Mouse (Mus musculus) liver, embryonic 14.5 days (tissue): ENCODE results near the gene Olfr544.

ENCODE experiments used
- CTCF ChIP-seq: IDR thresholded peaks from 2 replicates; pipeline ENCODE4 v1.5.1; 2016; ENCODE audit warnings: antibody characterized with exemption, low read depth, control low read depth
- EP300 ChIP-seq: IDR thresholded peaks from 2 replicates; pipeline ENCODE4 v1.6.1; 2016; ENCODE audit warnings: antibody characterized with exemption, low read depth

DNA sequence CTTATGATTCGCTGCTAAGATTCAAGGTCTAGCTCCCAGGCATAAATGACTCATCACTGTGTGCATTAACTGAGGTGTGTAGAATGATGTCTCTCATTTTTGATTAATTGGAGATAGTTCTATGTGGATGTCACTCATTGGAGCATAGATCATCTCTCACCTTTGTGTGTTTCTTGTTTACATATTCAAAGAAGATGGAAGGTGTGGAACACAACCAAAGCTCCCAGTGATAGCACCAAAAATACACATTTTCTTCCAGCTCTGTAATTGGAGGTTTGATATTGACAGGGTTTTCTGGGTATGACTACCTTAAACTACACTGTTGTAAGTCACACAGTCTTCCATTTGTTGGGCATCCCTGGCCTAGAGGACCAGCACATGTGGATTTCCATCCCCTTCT, 46.3 kb upstream of the Olfr544 start, which contains the start of gene Olfr547:
- TF ChIP-seq EP300 (no peak), CTCF (no peak)
